Mouse (Mus musculus): ENCODE measurements at regions not wholly inside any gene's neighbourhood (a gene's known extent, or its start where the extent isn't known, plus 50 kb on each side); places are given as distances from the start of the nearest gene placed in this dataset.

DNA sequence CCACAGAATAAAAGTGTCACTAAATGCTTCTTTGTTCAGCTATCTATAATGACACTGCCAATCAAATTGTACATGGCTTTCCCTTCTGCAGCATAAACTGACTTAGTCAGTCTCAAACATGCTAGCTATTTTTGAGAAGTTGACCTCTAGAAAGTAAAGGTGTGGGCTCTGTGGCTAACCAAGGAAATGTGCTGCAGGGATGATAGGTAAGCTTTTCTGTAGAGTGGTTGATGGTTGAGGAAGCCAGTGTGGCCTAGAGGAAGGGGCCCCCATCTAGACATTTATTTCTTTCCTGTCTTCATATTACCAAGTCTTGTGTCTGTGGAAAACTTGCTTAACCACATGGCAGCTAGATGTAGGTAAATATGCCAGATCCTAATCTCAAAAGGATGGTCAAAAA, 483.4 kb downstream of the Car8 start:
- TF ChIP-seq CTCF (IDR thresholded peaks at IDR 0.05; ENCODE audit: low read depth) (no peak), EP300 (IDR thresholded peaks at IDR 0.05; ENCODE audit: low read depth) (no peak)

All from heart, postnatal 0 days (tissue).